Mouse (Mus musculus): ENCODE data around the gene Akt1. TPM values are rescaled to one million over a fixed set of nuclear protein-coding genes. Genes with fewer than 3 reads are reported as not detected.
A peak's percentile ranks its signal among the peaks of the same experiment; 100 is the strongest.

Akt1 gene
- polyA plus RNA-seq, 1 experiment from 2014 or later, result 50.8 TPM

DNA sequence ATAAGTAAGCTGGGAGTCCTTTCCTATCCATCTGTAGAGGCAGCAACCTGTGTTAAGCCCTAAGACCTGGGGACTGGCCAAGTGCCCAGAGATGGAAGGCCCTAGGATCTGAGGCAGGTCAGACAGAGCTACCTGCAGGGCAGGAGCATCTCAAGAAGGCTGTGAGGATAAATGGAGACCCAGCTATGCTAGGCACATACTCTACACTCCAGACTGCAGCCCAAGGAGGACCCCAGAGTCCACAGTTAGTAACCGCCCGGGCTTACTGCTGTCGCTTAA lies 13.4 kb downstream of the Akt1 start:
- DNase-seq (ENCODE audit: low spot score), result no peak
- ATAC-seq (ENCODE audit: low FRiP score), result no peak
- H3K27ac ChIP-seq (ENCODE audit: low read depth, low read length), result peak overlapping the region; percentile 87
- H3K27me3 ChIP-seq (ENCODE audit: control insufficient read depth, insufficient read depth, low read length), result no peaks in the 10 kb centered on the region
- H3K4me3 ChIP-seq (ENCODE audit: low read depth, low read length), result no peak overlapping the region
- 81% methylated on average over 3 of the region's 3 CpGs for WGBS
- H3K9me3 ChIP-seq (ENCODE audit: control insufficient read depth, low read length), result no peaks in the 10 kb centered on the region
- H3K4me2 ChIP-seq (replicated peaks; ENCODE audit: low read depth, low read length), result no peak overlapping the region
- H3K4me1 ChIP-seq (replicated peaks; ENCODE audit: control insufficient read depth, insufficient read depth, low read length), result peaks cover 47% of the 10 kb centered on the region
- peak overlapping the region; percentile 40; the same call in 1 of the 2 replicates for H3K9ac ChIP-seq (ENCODE audit: low read depth, low read length)
- peaks cover 24% of the 10 kb centered on the region for H3K36me3 ChIP-seq (ENCODE audit: control insufficient read depth, insufficient read depth, low read length)

- Histone ChIP-seq H3K9ac (ENCODE audit: low read depth, low read length) (peak overlapping the region; percentile 40; the same call in 1 of the 2 replicates), H3K4me1 (replicated peaks; ENCODE audit: control insufficient read depth, insufficient read depth, low read length) (peaks cover 42% of the 10 kb centered on the region), H3K4me3 (ENCODE audit: low read depth, low read length) (no peak overlapping the region), H3K27ac (ENCODE audit: low read depth, low read length) (peak overlapping the region; percentile 87), H3K4me2 (replicated peaks; ENCODE audit: low read depth, low read length) (no peak overlapping the region), H3K36me3 (ENCODE audit: control insufficient read depth, insufficient read depth, low read length) (peaks cover 24% of the 10 kb centered on the region), H3K9me3 (ENCODE audit: control insufficient read depth, low read length) (no peaks in the 10 kb centered on the region), H3K27me3 (ENCODE audit: control insufficient read depth, insufficient read depth, low read length) (no peaks in the 10 kb centered on the region)
- peak; percentile 79 for DNase-seq (ENCODE audit: low spot score)
- 34% methylated on average over 5 of the region's 5 CpGs for WGBS
- peak; percentile 51 for ATAC-seq (ENCODE audit: low FRiP score)
Measured at GRCm38 (mm10) chr12:112660576-112661326, 13.9 kb downstream of the Akt1 start.

DNA sequence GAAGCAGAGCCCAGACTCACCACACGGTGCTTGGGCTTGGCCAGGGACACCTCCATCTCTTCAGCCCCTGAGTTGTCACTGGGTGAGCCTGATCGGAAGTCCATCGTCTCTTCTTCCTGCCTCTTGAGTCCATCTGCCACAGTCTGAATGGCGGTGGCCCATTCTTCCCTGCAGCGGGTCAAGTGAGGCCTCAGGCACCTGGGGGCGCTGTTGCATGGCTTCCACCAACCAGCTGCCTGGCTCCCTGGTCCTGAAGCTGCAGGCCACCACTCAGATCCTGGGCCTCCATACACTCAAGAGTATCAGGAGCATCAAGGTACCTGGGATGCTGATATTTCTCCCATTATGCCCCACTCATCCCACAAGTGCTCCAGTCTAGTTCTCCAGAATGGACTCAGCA lies 15.6 kb downstream of the Akt1 start:
- no peak overlapping the region for H3K27ac ChIP-seq (ENCODE audit: low read depth, low read length)
- no peak overlapping the region for H3K9ac ChIP-seq (ENCODE audit: low read depth, low read length)
- peaks cover 29% of the 10 kb centered on the region for H3K4me1 ChIP-seq (replicated peaks; ENCODE audit: control insufficient read depth, insufficient read depth, low read length)
- H3K4me3 ChIP-seq (ENCODE audit: low read depth, low read length), result no peak overlapping the region
- no peak for ATAC-seq (ENCODE audit: low FRiP score)
- no peaks in the 10 kb centered on the region for H3K9me3 ChIP-seq (ENCODE audit: control insufficient read depth, low read length)
- H3K4me2 ChIP-seq (replicated peaks; ENCODE audit: low read depth, low read length), result no peak overlapping the region
- WGBS, result 89% methylated on average over 6 of the region's 6 CpGs
- peaks cover 24% of the 10 kb centered on the region for H3K36me3 ChIP-seq (ENCODE audit: control insufficient read depth, insufficient read depth, low read length)
- H3K27me3 ChIP-seq (ENCODE audit: control insufficient read depth, insufficient read depth, low read length), result no peaks in the 10 kb centered on the region
- peak; percentile 52 for DNase-seq (ENCODE audit: low spot score)

DNA sequence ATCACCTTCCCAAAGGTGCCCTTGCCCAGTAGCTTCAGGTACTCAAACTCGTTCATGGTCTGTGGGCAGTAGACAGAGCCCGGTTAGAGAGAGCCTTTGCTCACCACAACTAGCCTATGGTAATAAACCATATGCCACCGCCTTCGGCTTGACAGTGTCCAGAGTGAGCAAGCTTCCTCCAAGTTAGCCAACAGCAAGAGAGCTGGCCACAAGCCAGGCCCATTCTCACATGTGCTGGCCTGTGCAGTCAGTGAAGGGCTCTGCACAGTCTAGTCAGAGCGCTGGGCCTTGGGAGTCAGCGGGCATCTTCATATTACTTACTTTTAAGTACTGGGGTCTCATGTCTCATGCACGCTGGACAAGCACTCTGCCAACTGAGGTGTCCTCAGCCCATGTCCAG lies 16.1 kb downstream of the Akt1 start:
- Histone ChIP-seq H3K9ac (ENCODE audit: low read depth, low read length) (no peak overlapping the region), H3K4me1 (replicated peaks; ENCODE audit: control insufficient read depth, insufficient read depth, low read length) (peaks cover 25% of the 10 kb centered on the region), H3K9me3 (ENCODE audit: control insufficient read depth, low read length) (no peaks in the 10 kb centered on the region), H3K4me3 (ENCODE audit: low read depth, low read length) (no peak overlapping the region), H3K27ac (ENCODE audit: low read depth, low read length) (no peak overlapping the region), H3K4me2 (replicated peaks; ENCODE audit: low read depth, low read length) (no peak overlapping the region), H3K36me3 (ENCODE audit: control insufficient read depth, insufficient read depth, low read length) (peaks cover 24% of the 10 kb centered on the region), H3K27me3 (ENCODE audit: control insufficient read depth, insufficient read depth, low read length) (no peaks in the 10 kb centered on the region)
- 98% methylated on average over 7 of the region's 7 CpGs for WGBS
- no peak for ATAC-seq (ENCODE audit: low FRiP score)
- no peak for DNase-seq (ENCODE audit: low spot score)

DNA sequence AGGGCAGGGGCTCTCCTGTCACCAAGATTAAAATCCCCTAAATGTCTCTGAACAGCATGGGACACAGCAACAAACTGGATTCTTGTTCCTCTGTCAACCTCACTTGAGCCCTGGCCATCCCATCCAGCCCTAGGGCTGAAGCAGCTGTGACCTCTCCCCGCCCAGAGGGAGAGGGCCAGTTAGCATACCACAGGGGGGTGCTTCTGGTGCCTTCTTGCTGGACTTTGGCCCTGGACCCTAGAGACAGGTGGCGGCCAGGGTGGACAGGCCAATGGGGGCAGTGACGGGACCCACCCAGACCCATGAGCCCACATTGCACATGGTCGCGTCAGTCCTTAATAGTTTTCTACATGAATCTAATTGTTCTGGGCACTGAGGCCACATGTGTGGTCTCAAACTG lies 20.6 kb downstream of the Akt1 start:
- no peak overlapping the region for H3K4me3 ChIP-seq (ENCODE audit: low read depth, low read length)
- H3K9me3 ChIP-seq (ENCODE audit: control insufficient read depth, low read length), result no peaks in the 10 kb centered on the region
- H3K27me3 ChIP-seq (ENCODE audit: control insufficient read depth, insufficient read depth, low read length), result no peaks in the 10 kb centered on the region
- peaks cover 2% of the 10 kb centered on the region for H3K4me1 ChIP-seq (replicated peaks; ENCODE audit: control insufficient read depth, insufficient read depth, low read length)
- no peak overlapping the region for H3K4me2 ChIP-seq (replicated peaks; ENCODE audit: low read depth, low read length)
- H3K36me3 ChIP-seq (ENCODE audit: control insufficient read depth, insufficient read depth, low read length), result peaks cover 23% of the 10 kb centered on the region
- no peak for DNase-seq (ENCODE audit: low spot score)
- no peak overlapping the region for H3K27ac ChIP-seq (ENCODE audit: low read depth, low read length)
- ATAC-seq (ENCODE audit: low FRiP score), result no peak
- 91% methylated on average over 5 of the region's 5 CpGs for WGBS
- H3K9ac ChIP-seq (ENCODE audit: low read depth, low read length), result no peak overlapping the region

DNA sequence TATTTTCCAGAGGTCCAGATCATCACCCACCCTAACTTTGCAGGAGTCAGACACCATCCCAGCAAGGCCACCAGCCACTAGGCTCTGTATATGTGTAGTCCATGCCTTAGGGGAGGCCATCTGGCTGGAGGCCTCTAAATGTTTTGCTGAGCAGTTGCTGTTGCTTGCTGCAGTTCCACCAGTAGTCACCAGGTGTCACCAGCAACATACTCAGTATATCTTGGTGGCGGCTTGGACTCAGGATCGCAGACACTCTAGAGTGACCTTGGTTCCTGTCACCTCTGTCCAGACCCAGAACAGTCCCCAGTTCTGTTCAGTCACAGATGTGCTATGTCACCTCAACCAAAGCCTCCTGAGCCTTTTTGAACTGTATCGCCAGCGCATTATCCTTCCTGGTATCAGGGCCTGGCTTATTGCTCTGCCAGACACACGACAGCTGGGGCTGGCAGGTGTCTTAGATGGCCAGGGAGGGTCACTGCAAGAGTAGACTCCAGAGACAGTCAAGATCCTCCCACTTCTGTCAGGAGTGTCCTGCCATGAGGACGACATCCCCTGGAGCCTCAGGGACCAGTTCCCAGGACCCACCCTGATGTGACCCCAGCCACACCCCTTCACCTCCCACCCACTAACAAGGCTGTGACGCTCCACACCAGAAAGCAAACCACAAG lies 21.4 kb downstream of the Akt1 start:
- H3K4me1 ChIP-seq (replicated peaks; ENCODE audit: control insufficient read depth, insufficient read depth, low read length), result peaks cover 2% of the 10 kb centered on the region
- peak; percentile 92 for DNase-seq (ENCODE audit: low spot score)
- H3K4me3 ChIP-seq (ENCODE audit: low read depth, low read length), result no peak overlapping the region
- 56% methylated on average over 7 of the region's 7 CpGs for WGBS
- no peaks in the 10 kb centered on the region for H3K27me3 ChIP-seq (ENCODE audit: control insufficient read depth, insufficient read depth, low read length)
- H3K27ac ChIP-seq (ENCODE audit: low read depth, low read length), result no peak overlapping the region
- H3K9me3 ChIP-seq (ENCODE audit: control insufficient read depth, low read length), result no peaks in the 10 kb centered on the region
- peaks cover 20% of the 10 kb centered on the region for H3K36me3 ChIP-seq (ENCODE audit: control insufficient read depth, insufficient read depth, low read length)
- H3K4me2 ChIP-seq (replicated peaks; ENCODE audit: low read depth, low read length), result no peak overlapping the region
- no peak overlapping the region for H3K9ac ChIP-seq (ENCODE audit: low read depth, low read length)
- ATAC-seq (ENCODE audit: low FRiP score), result peak; percentile 72

GRCm38 (mm10) chr12:112651778-112652439 lies 22.8 kb downstream of the Akt1 start:
- Histone ChIP-seq H3K4me3 (ENCODE audit: low read depth, low read length) (no peak overlapping the region), H3K27me3 (ENCODE audit: control insufficient read depth, insufficient read depth, low read length) (no peaks in the 10 kb centered on the region), H3K27ac (ENCODE audit: low read depth, low read length) (no peak overlapping the region), H3K4me2 (replicated peaks; ENCODE audit: low read depth, low read length) (no peak overlapping the region), H3K9ac (ENCODE audit: low read depth, low read length) (no peak overlapping the region), H3K4me1 (replicated peaks; ENCODE audit: control insufficient read depth, insufficient read depth, low read length) (peaks cover 2% of the 10 kb centered on the region), H3K36me3 (ENCODE audit: control insufficient read depth, insufficient read depth, low read length) (peaks cover 11% of the 10 kb centered on the region; the same call in 1 of the 2 replicates), H3K9me3 (ENCODE audit: control insufficient read depth, low read length) (no peaks in the 10 kb centered on the region)
- WGBS, result 88% methylated on average over 5 of the region's 5 CpGs
- DNase-seq (ENCODE audit: low spot score) (no peak), ATAC-seq (ENCODE audit: low FRiP score) (no peak)

- H3K9ac ChIP-seq (ENCODE audit: low read depth, low read length), result no peak overlapping the region
- 96% methylated on average over 5 of the region's 5 CpGs for WGBS
- ATAC-seq (ENCODE audit: low FRiP score), result no peak
- no peaks in the 10 kb centered on the region for H3K27me3 ChIP-seq (ENCODE audit: control insufficient read depth, insufficient read depth, low read length)
- no peak overlapping the region for H3K4me2 ChIP-seq (replicated peaks; ENCODE audit: low read depth, low read length)
- 0 out of 2 replicates have a peak, but pooled peaks cover 9% of the 10 kb centered on the region for H3K36me3 ChIP-seq (ENCODE audit: control insufficient read depth, insufficient read depth, low read length)
- no peak overlapping the region for H3K27ac ChIP-seq (ENCODE audit: low read depth, low read length)
- H3K9me3 ChIP-seq (ENCODE audit: control insufficient read depth, low read length), result no peaks in the 10 kb centered on the region
- DNase-seq (ENCODE audit: low spot score), result no peak
- peaks cover 4% of the 10 kb centered on the region for H3K4me1 ChIP-seq (replicated peaks; ENCODE audit: control insufficient read depth, insufficient read depth, low read length)
- no peak overlapping the region for H3K4me3 ChIP-seq (ENCODE audit: low read depth, low read length)
Measured at GRCm38 (mm10) chr12:112648081-112648480, 26.6 kb downstream of the Akt1 start.

Measured in hindbrain, embryonic 11.5 days (tissue).